Mouse (Mus musculus): ENCODE measurements at regions not wholly inside any gene's neighbourhood (a gene's known extent, or its start where the extent isn't known, plus 50 kb on each side); places are given as distances from the start of the nearest gene placed in this dataset.

GRCm38 (mm10) chrX:162359767-162360545, 200.4 kb upstream of the Nhs start:
- no peak overlapping the region for H3K27ac ChIP-seq (replicated peaks; ENCODE audit: low read depth, low read length)
- no peak overlapping the region for H3K4me2 ChIP-seq (ENCODE audit: low read depth, severe bottlenecking)
- no peak overlapping the region for H3K9ac ChIP-seq (ENCODE audit: low read length)
- peak; percentile 60; the same call in 1 of the 2 replicates for ATAC-seq (ENCODE audit: insufficient number of reproducible peaks, low FRiP score, low TSS enrichment, low read depth)
- H3K9me3 ChIP-seq (ENCODE audit: control insufficient read depth, low read length): no peaks in the 10 kb centered on the region
- peak; percentile 44 for DNase-seq (ENCODE audit: low spot score)
- no peaks in the 10 kb centered on the region for H3K36me3 ChIP-seq (ENCODE audit: control insufficient read depth, insufficient read depth, low read length)
- no peak overlapping the region for H3K4me3 ChIP-seq (ENCODE audit: low read depth, low read length)
- no peaks in the 10 kb centered on the region for H3K4me1 ChIP-seq (ENCODE audit: control insufficient read depth, insufficient read depth, low read length)
- 40% methylated on average over 9 of the region's 9 CpGs for WGBS
- H3K27me3 ChIP-seq (ENCODE audit: control insufficient read depth, insufficient read depth, low read length): no peaks in the 10 kb centered on the region; the same call in 1 of the 2 replicates

DNA sequence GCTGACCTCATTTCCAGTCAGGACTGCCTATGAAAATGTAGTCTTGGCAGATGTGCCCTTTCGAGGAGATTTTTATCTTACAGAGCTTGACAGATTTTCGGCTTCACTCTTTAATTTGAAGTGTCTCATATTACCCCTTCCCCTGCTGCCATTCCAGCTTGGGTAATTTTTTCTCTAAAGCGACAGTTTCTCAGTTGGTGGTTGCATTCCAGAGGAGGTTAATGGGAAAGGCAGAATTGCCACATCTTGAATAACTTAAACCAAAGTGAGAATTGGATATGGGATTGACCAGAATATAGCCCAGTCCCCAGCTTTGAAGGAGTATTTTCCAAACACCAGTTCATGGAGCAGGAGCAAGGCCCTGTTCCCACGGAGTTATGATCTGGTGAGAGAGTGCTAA, 188.8 kb upstream of the Nhs start:
- H3K4me3 ChIP-seq (ENCODE audit: low read depth, low read length): no peak overlapping the region
- H3K9me3 ChIP-seq (ENCODE audit: control insufficient read depth, low read length): no peaks in the 10 kb centered on the region
- 27% methylated on average over 4 of the region's 4 CpGs for WGBS
- H3K4me2 ChIP-seq (ENCODE audit: low read depth, severe bottlenecking): no peak overlapping the region
- H3K9ac ChIP-seq (ENCODE audit: low read length): no peak overlapping the region
- H3K4me1 ChIP-seq (ENCODE audit: control insufficient read depth, insufficient read depth, low read length): 0 out of 2 replicates have a peak, but pooled peaks cover 3% of the 10 kb centered on the region
- H3K27ac ChIP-seq (replicated peaks; ENCODE audit: low read depth, low read length): no peak overlapping the region
- no peaks in the 10 kb centered on the region for H3K36me3 ChIP-seq (ENCODE audit: control insufficient read depth, insufficient read depth, low read length)
- ATAC-seq (ENCODE audit: insufficient number of reproducible peaks, low FRiP score, low TSS enrichment, low read depth): no peak
- 0 out of 2 replicates have a peak, but pooled peaks cover 6% of the 10 kb centered on the region for H3K27me3 ChIP-seq (ENCODE audit: control insufficient read depth, insufficient read depth, low read length)
- DNase-seq (ENCODE audit: low spot score): no peak

- no peak overlapping the region for H3K9ac ChIP-seq (ENCODE audit: low read length)
- H3K4me2 ChIP-seq (ENCODE audit: low read depth, severe bottlenecking): no peak overlapping the region
- no peak for ATAC-seq (ENCODE audit: insufficient number of reproducible peaks, low FRiP score, low TSS enrichment, low read depth)
- no peaks in the 10 kb centered on the region for H3K9me3 ChIP-seq (ENCODE audit: control insufficient read depth, low read length)
- no peak overlapping the region for H3K27ac ChIP-seq (replicated peaks; ENCODE audit: low read depth, low read length)
- no peaks in the 10 kb centered on the region for H3K36me3 ChIP-seq (ENCODE audit: control insufficient read depth, insufficient read depth, low read length)
- no peak overlapping the region for H3K4me3 ChIP-seq (ENCODE audit: low read depth, low read length)
- DNase-seq (ENCODE audit: low spot score): no peak
- H3K27me3 ChIP-seq (ENCODE audit: control insufficient read depth, insufficient read depth, low read length): 0 out of 2 replicates have a peak, but pooled peaks cover 6% of the 10 kb centered on the region
- 42% methylated on average over 2 of the region's 2 CpGs for WGBS
- H3K4me1 ChIP-seq (ENCODE audit: control insufficient read depth, insufficient read depth, low read length): 0 out of 2 replicates have a peak, but pooled peaks cover 3% of the 10 kb centered on the region
Measured at GRCm38 (mm10) chrX:162347886-162348285, 188.4 kb upstream of the Nhs start.

GRCm38 (mm10) chrX:162345497-162346143, 186.1 kb upstream of the Nhs start:
- no peak for ATAC-seq (ENCODE audit: insufficient number of reproducible peaks, low FRiP score, low TSS enrichment, low read depth)
- Histone ChIP-seq H3K4me3 (ENCODE audit: low read depth, low read length) (no peak overlapping the region), H3K36me3 (ENCODE audit: control insufficient read depth, insufficient read depth, low read length) (no peaks in the 10 kb centered on the region), H3K9me3 (ENCODE audit: control insufficient read depth, low read length) (no peaks in the 10 kb centered on the region), H3K27ac (replicated peaks; ENCODE audit: low read depth, low read length) (no peak overlapping the region), H3K9ac (ENCODE audit: low read length) (no peak overlapping the region), H3K27me3 (ENCODE audit: control insufficient read depth, insufficient read depth, low read length) (0 out of 2 replicates have a peak, but pooled peaks cover 6% of the 10 kb centered on the region), H3K4me2 (ENCODE audit: low read depth, severe bottlenecking) (no peak overlapping the region), H3K4me1 (ENCODE audit: control insufficient read depth, insufficient read depth, low read length) (0 out of 2 replicates have a peak, but pooled peaks cover 3% of the 10 kb centered on the region)
- WGBS: 78% methylated on average over 3 of the region's 3 CpGs
- DNase-seq (ENCODE audit: low spot score): no peak

GRCm38 (mm10) chrX:162332121-162332520, 172.6 kb upstream of the Nhs start:
- H3K27ac ChIP-seq (replicated peaks; ENCODE audit: low read depth, low read length): no peak overlapping the region
- no peaks in the 10 kb centered on the region for H3K27me3 ChIP-seq (ENCODE audit: control insufficient read depth, insufficient read depth, low read length)
- H3K4me2 ChIP-seq (ENCODE audit: low read depth, severe bottlenecking): no peak overlapping the region
- H3K9ac ChIP-seq (ENCODE audit: low read length): no peak overlapping the region
- H3K4me1 ChIP-seq (ENCODE audit: control insufficient read depth, insufficient read depth, low read length): no peaks in the 10 kb centered on the region
- H3K36me3 ChIP-seq (ENCODE audit: control insufficient read depth, insufficient read depth, low read length): no peaks in the 10 kb centered on the region
- ATAC-seq (ENCODE audit: insufficient number of reproducible peaks, low FRiP score, low TSS enrichment, low read depth): no peak
- no peaks in the 10 kb centered on the region for H3K9me3 ChIP-seq (ENCODE audit: control insufficient read depth, low read length)
- H3K4me3 ChIP-seq (ENCODE audit: low read depth, low read length): no peak overlapping the region
- no peak for DNase-seq (ENCODE audit: low spot score)
- 84% methylated on average over 5 of the region's 5 CpGs for WGBS

- no peak for ATAC-seq (ENCODE audit: insufficient number of reproducible peaks, low FRiP score, low TSS enrichment, low read depth)
Measured at GRCm38 (mm10) chrX:162307646-162308045, 148.1 kb upstream of the Nhs start.

GRCm38 (mm10) chrX:162304145-162304544, 144.6 kb upstream of the Nhs start:
- Histone ChIP-seq H3K9me3 (ENCODE audit: control insufficient read depth, low read length) (no peaks in the 10 kb centered on the region), H3K4me3 (ENCODE audit: low read depth, low read length) (no peak overlapping the region), H3K4me2 (ENCODE audit: low read depth, severe bottlenecking) (no peak overlapping the region), H3K9ac (ENCODE audit: low read length) (no peak overlapping the region), H3K4me1 (ENCODE audit: control insufficient read depth, insufficient read depth, low read length) (no peaks in the 10 kb centered on the region), H3K27me3 (ENCODE audit: control insufficient read depth, insufficient read depth, low read length) (no peaks in the 10 kb centered on the region), H3K27ac (replicated peaks; ENCODE audit: low read depth, low read length) (no peak overlapping the region), H3K36me3 (ENCODE audit: control insufficient read depth, insufficient read depth, low read length) (no peaks in the 10 kb centered on the region)
- ATAC-seq (ENCODE audit: insufficient number of reproducible peaks, low FRiP score, low TSS enrichment, low read depth) (no peak), DNase-seq (ENCODE audit: low spot score) (no peak)

More at GRCm38 (mm10) chrX:162307646-162308045, 148.1 kb upstream of the Nhs start:
- Histone ChIP-seq H3K4me2 (ENCODE audit: low read depth, severe bottlenecking) (no peak overlapping the region), H3K4me3 (ENCODE audit: low read depth, low read length) (no peak overlapping the region), H3K4me1 (ENCODE audit: control insufficient read depth, insufficient read depth, low read length) (no peaks in the 10 kb centered on the region), H3K9me3 (ENCODE audit: control insufficient read depth, low read length) (no peaks in the 10 kb centered on the region), H3K36me3 (ENCODE audit: control insufficient read depth, insufficient read depth, low read length) (no peaks in the 10 kb centered on the region), H3K27ac (replicated peaks; ENCODE audit: low read depth, low read length) (no peak overlapping the region), H3K9ac (ENCODE audit: low read length) (no peak overlapping the region), H3K27me3 (ENCODE audit: control insufficient read depth, insufficient read depth, low read length) (no peaks in the 10 kb centered on the region)
- DNase-seq (ENCODE audit: low spot score): no peak
- WGBS: 72% methylated on average over 2 of the region's 2 CpGs

GRCm38 (mm10) chrX:162302788-162303187, 143.3 kb upstream of the Nhs start:
- H3K27ac ChIP-seq (replicated peaks; ENCODE audit: low read depth, low read length): no peak overlapping the region
- H3K27me3 ChIP-seq (ENCODE audit: control insufficient read depth, insufficient read depth, low read length): no peaks in the 10 kb centered on the region
- H3K9ac ChIP-seq (ENCODE audit: low read length): no peak overlapping the region
- DNase-seq (ENCODE audit: low spot score) (no peak), ATAC-seq (ENCODE audit: insufficient number of reproducible peaks, low FRiP score, low TSS enrichment, low read depth) (no peak)
- no peaks in the 10 kb centered on the region for H3K4me1 ChIP-seq (ENCODE audit: control insufficient read depth, insufficient read depth, low read length)
- no peak overlapping the region for H3K4me3 ChIP-seq (ENCODE audit: low read depth, low read length)
- H3K4me2 ChIP-seq (ENCODE audit: low read depth, severe bottlenecking): no peak overlapping the region
- no peaks in the 10 kb centered on the region for H3K36me3 ChIP-seq (ENCODE audit: control insufficient read depth, insufficient read depth, low read length)
- no peaks in the 10 kb centered on the region for H3K9me3 ChIP-seq (ENCODE audit: control insufficient read depth, low read length)

All from limb, embryonic 11.5 days (tissue).